Mouse (Mus musculus) liver, embryonic 12.5 days (tissue): ENCODE measurements at regions not wholly inside any gene's neighbourhood (a gene's known extent, or its start where the extent isn't known, plus 50 kb on each side); places are given as distances from the start of the nearest gene placed in this dataset.

ENCODE experiments used
- ATAC-seq: fragments of 200-750 bp; cut with Nextera tagmentation; 2 replicates; pipeline ENCODE4 v1.8.0; 2017; ENCODE audit warnings: moderate number of reproducible peaks, mild to moderate bottlenecking, moderate library complexity
- H3K27ac ChIP-seq: fragments of 300-500 bp; sonication (generic); 2 replicates; pipeline ENCODE4 v1.5.1; 2016; ENCODE audit warnings: mild to moderate bottlenecking
- H3K27me3 ChIP-seq: fragments of 300-500 bp; sonication (generic); replicated peaks from 2 replicates; pipeline ENCODE4 v1.6.1; 2016; ENCODE audit warnings: mild to moderate bottlenecking, moderate library complexity
- H3K36me3 ChIP-seq: fragments of 300-500 bp; sonication (generic); 2 replicates; pipeline ENCODE4 v1.6.1; 2016; ENCODE audit warnings: mild to moderate bottlenecking, moderate library complexity
- H3K4me1 ChIP-seq: fragments of 300-500 bp; sonication (generic); 2 replicates; pipeline ENCODE4 v1.6.1; 2016
- H3K4me2 ChIP-seq: fragments of 300-500 bp; sonication (generic); 2 replicates; pipeline ENCODE4 v1.6.1; 2016; ENCODE audit warnings: mild to moderate bottlenecking, moderate library complexity
- H3K4me3 ChIP-seq: fragments of 300-500 bp; sonication (generic); 2 replicates; pipeline ENCODE4 v1.5.1; 2016; ENCODE audit warnings: mild to moderate bottlenecking, moderate library complexity
- H3K9ac ChIP-seq: fragments of 300-500 bp; sonication (generic); 2 replicates; pipeline ENCODE4 v1.6.1; 2016; ENCODE audit warnings: mild to moderate bottlenecking, moderate library complexity
- H3K9me3 ChIP-seq: fragments of 300-500 bp; sonication (generic); replicated peaks from 2 replicates; pipeline ENCODE4 v1.6.1; 2016; ENCODE audit warnings: mild to moderate bottlenecking, moderate library complexity
- whole genome bisulfite sequencing: fragments of 180-500 bp; shearing (Covaris S2); methylation state at CpG from one replicate; pipeline ENCODE4 v1.1.7; 2016; ENCODE audit not compliant: insufficient replicate concordance; 5-methylcytosine and 5-hydroxymethylcytosine counted together

DNA sequence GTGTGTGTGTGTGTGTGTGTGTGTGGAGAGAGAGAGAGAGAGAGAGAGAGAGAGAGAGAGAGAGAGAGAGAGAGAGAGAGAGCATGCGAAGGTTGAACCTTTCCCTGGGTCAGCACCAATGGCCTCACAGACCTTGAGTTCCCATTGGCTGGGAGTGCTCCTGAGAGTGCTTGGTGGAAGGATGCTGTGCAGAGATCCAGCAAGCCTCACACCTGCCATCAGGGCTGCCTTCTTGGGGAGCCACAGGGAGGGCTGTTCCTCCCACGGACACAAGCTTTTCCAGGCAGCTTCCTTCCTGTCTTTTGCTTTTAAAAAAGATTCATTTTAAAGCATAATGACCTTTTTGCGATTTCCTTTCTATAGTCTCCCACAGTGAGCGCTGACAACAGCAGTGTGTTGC, 127.1 kb upstream of the Eef2kmt start:
- Histone ChIP-seq H3K27ac (no peak overlapping the region), H3K36me3 (no peaks in the 10 kb centered on the region), H3K4me1 (no peaks in the 10 kb centered on the region), H3K4me2 (no peak overlapping the region), H3K9me3 (no peaks in the 10 kb centered on the region), H3K27me3 (no peaks in the 10 kb centered on the region), H3K4me3 (no peak overlapping the region), H3K9ac (no peak overlapping the region)
- ATAC-seq, result no peak
- whole genome bisulfite sequencing, result 30% methylated on average over 4 of the region's 4 CpGs

DNA sequence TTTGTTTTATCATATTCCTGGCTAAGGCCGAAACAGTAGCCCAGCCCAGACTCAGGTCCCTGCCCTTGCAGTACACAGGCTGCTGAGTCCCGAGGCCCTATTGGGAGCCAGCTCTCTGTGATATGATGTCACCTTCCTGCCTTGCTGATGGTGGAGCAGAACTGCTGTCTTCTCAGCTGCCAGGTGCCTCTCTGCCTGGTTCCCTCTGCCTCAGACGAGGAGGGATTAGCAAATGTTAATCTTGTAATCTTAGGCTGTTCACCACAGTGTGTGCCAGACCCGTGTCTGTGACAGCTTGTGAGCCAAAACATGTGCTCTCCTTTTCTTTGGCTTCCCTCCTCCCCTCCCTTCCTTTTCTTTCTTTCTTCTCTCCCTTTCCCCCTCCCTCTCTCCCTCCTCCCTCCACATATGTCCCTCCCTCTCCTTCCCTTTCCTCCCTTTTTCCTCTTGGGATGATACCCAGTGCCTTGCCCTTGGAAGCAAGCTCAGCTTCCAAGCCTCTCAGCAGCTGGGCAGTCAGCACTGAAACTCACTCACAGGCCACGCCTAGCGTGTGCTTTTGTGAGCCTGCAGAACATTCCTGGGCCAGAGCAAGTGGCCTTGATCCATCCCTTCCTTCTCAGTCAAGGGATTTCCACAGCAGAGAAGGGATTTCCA, 126.6 kb upstream of the Eef2kmt start:
- Histone ChIP-seq H3K27ac (no peak overlapping the region), H3K4me3 (no peak overlapping the region), H3K36me3 (no peaks in the 10 kb centered on the region), H3K4me2 (no peak overlapping the region), H3K9ac (no peak overlapping the region), H3K9me3 (no peaks in the 10 kb centered on the region), H3K27me3 (0 out of 2 replicates have a peak, but pooled peaks cover 1% of the 10 kb centered on the region), H3K4me1 (no peaks in the 10 kb centered on the region)
- no peak for ATAC-seq
- WGBS, result 19% methylated on average over 6 of the region's 6 CpGs

DNA sequence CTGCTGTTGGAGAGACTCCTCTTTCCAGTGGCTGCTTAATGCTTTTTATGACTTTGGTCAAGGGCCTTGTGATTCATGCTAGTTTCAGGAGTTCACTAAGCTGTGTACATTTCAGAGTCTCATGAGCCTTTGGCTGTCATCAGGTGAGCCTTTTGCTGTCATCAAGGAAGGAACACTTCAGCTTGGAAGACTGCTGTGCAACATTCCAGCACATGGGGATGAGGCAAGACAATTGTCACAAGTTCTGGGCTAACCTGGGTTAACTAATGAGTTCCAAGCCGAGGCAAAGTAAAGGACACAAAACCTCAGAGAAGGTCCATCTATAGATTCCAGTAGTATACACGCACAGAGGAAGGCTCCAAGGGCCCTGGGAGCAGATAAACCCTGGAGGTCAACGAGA, 124.8 kb upstream of the Eef2kmt start:
- H3K9ac ChIP-seq, result no peak overlapping the region
- H3K4me3 ChIP-seq, result no peak overlapping the region
- 0 out of 2 replicates have a peak, but pooled peaks cover 3% of the 10 kb centered on the region for H3K27me3 ChIP-seq
- no peaks in the 10 kb centered on the region for H3K4me1 ChIP-seq
- no peak overlapping the region for H3K4me2 ChIP-seq
- no peaks in the 10 kb centered on the region for H3K9me3 ChIP-seq
- ATAC-seq, result no peak
- WGBS, result 39% methylated on average over 3 of the region's 3 CpGs
- H3K36me3 ChIP-seq, result no peaks in the 10 kb centered on the region
- no peak overlapping the region for H3K27ac ChIP-seq

DNA sequence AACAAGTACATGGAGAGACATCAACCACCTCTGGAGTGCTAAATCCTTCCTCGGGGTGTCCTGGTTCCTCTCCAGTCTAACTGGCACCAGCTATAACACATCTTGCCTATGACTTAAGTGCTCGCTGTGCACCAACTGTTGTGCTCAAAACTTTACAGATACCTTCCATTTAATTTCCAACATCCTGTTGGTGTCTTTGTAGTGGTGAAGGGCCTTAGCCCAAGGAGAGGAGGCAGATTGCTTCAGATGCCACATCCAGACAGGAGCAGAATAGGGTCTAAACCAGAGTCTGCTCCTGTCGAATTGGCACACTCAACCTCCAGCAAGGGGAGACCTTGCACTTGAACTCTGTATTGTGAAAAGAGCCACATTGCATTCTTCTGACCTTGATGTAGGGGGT, 121.2 kb upstream of the Eef2kmt start:
- H3K4me2 ChIP-seq, result no peak overlapping the region
- 62% methylated on average over 3 of the region's 3 CpGs for WGBS
- H3K9me3 ChIP-seq, result no peaks in the 10 kb centered on the region
- no peak overlapping the region for H3K9ac ChIP-seq
- H3K36me3 ChIP-seq, result no peaks in the 10 kb centered on the region
- ATAC-seq, result no peak
- no peak overlapping the region for H3K27ac ChIP-seq
- H3K27me3 ChIP-seq, result peaks cover 14% of the 10 kb centered on the region; the same call in 1 of the 2 replicates
- H3K4me1 ChIP-seq, result no peaks in the 10 kb centered on the region
- H3K4me3 ChIP-seq, result no peak overlapping the region

DNA sequence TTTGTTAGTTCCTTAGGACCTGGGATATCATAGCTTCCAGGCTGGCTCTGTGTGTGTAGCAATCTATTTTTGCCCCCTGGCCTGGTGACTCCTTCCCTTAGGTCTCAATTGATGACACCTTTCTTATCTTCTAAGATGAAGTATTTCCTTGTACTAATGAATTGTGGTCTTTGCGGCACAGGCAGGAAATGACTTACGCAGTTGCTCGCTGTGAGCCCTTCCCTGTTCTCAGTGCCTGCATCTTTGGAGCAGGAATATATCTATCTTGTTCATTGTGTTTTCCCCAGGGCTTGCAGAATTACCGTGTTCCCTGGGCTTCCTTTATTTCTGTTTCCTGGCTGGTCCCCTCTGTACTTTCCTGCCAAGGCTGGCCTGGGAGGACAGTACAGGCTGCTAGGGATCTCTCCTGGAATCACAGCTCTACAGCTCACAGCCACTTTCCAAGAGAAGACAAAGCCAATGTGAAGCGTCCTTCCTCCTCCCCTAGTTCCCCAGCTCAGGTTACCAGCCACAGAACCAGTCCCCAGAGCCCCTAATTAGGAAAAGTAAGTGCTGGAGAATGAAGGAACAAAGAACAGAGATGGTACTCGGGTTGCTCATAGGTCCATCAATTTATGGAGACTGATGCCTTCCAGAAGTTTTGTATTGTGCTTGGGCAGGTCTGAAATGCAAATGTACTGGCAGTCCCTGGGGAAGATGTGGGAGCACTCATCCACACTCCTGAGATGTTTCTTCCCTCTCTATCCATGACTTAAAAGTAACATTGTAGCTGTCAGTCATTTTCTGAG, 119.2 kb upstream of the Eef2kmt start:
- no peak overlapping the region for H3K27ac ChIP-seq
- H3K4me3 ChIP-seq, result no peak overlapping the region
- H3K36me3 ChIP-seq, result no peaks in the 10 kb centered on the region
- H3K4me2 ChIP-seq, result no peak overlapping the region
- WGBS, result 4% methylated on average over 6 of the region's 6 CpGs
- no peaks in the 10 kb centered on the region for H3K4me1 ChIP-seq
- no peaks in the 10 kb centered on the region for H3K9me3 ChIP-seq
- H3K27me3 ChIP-seq, result peaks cover 14% of the 10 kb centered on the region; the same call in 1 of the 2 replicates
- no peak for ATAC-seq
- no peak overlapping the region for H3K9ac ChIP-seq

DNA sequence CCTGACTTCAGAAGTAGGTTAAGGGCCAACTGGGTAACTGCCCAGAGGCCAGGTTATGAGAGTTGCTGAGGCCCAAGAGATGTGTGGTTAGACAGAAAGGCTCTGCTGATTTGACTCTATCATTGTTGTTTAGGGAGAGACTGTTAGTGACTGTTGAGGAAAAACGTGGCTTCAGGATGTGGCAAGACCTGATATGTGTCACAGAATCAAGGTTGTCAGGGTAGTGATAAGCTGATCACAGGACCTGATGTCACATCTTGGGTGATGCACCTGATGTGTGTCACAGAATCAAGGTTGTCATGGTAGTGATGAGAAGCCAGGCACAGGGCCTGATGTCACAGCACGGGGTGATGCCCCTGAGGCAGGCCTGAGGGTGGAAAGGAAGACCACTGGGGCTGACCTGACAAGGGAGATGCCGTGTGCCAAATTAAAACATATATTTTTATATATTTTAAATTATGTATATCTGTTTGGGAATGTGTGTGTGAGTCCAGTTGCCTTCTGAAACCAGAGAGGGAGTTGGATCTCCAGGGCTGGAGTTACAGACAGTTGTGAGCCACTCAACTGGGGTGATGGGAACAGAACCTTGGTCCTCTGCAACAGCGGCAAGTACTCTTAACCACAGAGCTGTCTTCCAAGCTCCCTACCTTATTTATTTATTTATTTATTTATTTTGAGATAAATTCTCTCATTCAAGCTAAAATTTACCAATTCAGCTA, 115.6 kb upstream of the Eef2kmt start:
- Histone ChIP-seq H3K9ac (no peak overlapping the region), H3K4me2 (no peak overlapping the region)
- WGBS, result 56% methylated on average over 4 of the region's 4 CpGs

DNA sequence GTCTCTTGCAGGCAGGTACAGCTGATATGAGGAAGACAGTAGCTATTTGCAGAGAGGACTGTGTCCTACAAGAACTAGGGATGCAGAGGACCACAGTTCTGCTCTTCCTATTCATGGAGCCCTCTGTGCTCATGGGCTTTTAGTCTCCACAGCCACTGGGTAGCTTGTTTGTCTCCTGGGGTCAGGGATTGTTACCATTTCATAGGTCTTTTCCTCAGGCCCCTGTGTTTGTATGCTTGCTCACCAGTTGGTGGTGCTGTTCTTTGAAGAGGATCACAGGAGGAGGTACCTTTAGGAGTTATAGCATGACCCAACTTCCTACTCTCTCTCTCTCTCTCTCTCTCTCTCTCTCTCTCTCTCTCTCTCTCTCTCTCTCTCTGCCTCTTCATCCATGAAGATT, 114.7 kb upstream of the Eef2kmt start:
- Histone ChIP-seq H3K27me3 (peaks cover 10% of the 10 kb centered on the region; the same call in 1 of the 2 replicates), H3K4me3 (no peak overlapping the region), H3K9ac (no peak overlapping the region), H3K9me3 (no peaks in the 10 kb centered on the region), H3K27ac (no peak overlapping the region), H3K4me2 (no peak overlapping the region), H3K36me3 (no peaks in the 10 kb centered on the region), H3K4me1 (no peaks in the 10 kb centered on the region)
- no peak for ATAC-seq

More for the DNA sequence above, 115.6 kb upstream of the Eef2kmt start:
- peaks cover 11% of the 10 kb centered on the region; the same call in 1 of the 2 replicates for H3K27me3 ChIP-seq
- H3K4me3 ChIP-seq, result no peak overlapping the region
- no peaks in the 10 kb centered on the region for H3K4me1 ChIP-seq
- H3K9me3 ChIP-seq, result no peaks in the 10 kb centered on the region
- no peak for ATAC-seq
- H3K27ac ChIP-seq, result no peak overlapping the region
- no peaks in the 10 kb centered on the region for H3K36me3 ChIP-seq

DNA sequence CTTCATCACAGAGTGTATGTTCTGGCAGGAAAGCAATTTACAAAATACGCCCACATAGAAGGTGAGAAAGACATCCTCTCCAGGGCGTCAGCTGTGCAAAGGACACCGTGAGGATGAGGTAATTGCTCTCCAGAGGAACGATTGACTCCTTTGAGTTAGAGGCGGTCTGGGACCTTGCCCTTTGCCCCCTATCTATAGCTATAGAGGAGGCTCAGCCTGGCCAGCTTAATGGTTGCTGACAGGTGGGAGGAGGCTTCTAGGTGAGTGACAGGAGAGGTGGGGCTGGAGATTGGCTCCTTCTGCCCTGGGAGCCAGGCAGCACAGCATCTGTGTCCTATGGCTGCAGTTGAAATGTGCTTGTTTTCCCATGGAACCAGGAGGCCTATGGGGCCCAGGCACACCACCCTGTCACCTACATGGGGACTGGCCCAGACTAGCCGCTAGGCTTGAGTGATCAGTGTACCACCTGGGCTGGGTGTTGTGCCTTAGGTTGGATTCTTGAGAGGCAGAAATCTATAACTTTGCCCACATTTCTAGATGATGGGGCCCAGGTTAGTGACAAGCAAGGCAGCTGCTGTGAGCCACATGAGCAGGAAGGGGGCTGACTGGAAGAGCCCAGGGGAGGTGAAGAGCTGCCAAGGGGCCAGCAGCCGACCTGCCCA, 113.2 kb upstream of the Eef2kmt start:
- Histone ChIP-seq H3K9ac (no peak overlapping the region), H3K27me3 (0 out of 2 replicates have a peak, but pooled peaks cover 3% of the 10 kb centered on the region), H3K36me3 (no peaks in the 10 kb centered on the region), H3K4me2 (no peak overlapping the region), H3K4me1 (no peaks in the 10 kb centered on the region), H3K9me3 (no peaks in the 10 kb centered on the region), H3K27ac (no peak overlapping the region), H3K4me3 (no peak overlapping the region)
- 52% methylated on average over 7 of the region's 7 CpGs for WGBS
- no peak for ATAC-seq

DNA sequence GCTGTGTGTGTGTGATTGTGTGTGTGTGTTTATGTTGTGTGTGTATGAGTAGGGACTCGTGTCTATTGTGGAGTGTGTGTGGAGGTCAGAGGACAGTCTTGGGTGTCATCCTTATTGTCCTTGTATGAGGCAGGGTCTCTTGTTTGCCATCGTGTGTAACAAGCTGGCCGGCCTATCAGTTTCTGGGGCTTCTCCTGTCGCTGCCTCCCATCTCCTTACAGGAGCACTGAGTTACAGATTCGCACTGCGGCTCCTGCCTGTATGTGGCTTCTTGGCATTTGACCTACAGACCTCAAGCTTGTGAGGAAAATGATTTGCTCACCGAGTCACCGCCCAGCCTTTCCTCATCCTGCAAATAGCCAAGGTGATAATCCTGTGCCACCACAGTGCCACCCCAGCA, 112.6 kb upstream of the Eef2kmt start:
- 0 out of 2 replicates have a peak, but pooled peaks cover 3% of the 10 kb centered on the region for H3K27me3 ChIP-seq
- no peaks in the 10 kb centered on the region for H3K4me1 ChIP-seq
- H3K4me2 ChIP-seq, result no peak overlapping the region
- no peak overlapping the region for H3K27ac ChIP-seq
- H3K36me3 ChIP-seq, result no peaks in the 10 kb centered on the region
- WGBS, result 75% methylated on average over 8 of the region's 8 CpGs
- no peak overlapping the region for H3K4me3 ChIP-seq
- H3K9ac ChIP-seq, result no peak overlapping the region
- ATAC-seq, result no peak
- H3K9me3 ChIP-seq, result no peaks in the 10 kb centered on the region

DNA sequence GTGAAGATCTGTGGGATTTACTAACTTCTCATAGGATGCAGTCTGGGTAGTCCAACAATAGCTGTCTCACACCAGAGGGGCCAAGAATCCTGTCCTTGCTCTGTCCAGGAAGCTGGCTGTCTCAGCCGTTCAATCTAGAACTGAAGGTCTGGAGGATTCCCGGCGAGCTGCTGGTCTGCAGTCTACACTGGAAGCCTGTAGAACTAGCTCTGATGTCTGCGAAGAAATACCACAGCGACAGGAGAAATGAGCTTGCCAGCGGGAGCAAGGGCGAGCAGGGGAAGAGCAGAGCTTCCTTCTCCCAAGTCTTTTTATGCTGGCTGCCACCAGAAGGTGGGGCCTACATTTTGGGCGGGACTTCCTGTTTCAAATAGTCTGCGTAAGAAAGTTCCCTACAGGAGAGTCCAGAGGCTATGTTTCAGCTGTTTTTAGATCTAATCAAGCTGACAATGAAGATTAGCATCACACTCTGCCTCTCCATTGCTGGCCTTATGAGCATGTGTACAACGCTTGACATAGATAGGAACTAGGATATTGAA, 111.9 kb upstream of the Eef2kmt start:
- Histone ChIP-seq H3K27ac (no peak overlapping the region), H3K36me3 (no peaks in the 10 kb centered on the region), H3K9me3 (no peaks in the 10 kb centered on the region), H3K9ac (no peak overlapping the region), H3K4me1 (no peaks in the 10 kb centered on the region), H3K27me3 (0 out of 2 replicates have a peak, but pooled peaks cover 3% of the 10 kb centered on the region), H3K4me2 (no peak overlapping the region), H3K4me3 (no peak overlapping the region)
- WGBS, result 48% methylated on average over 10 of the region's 10 CpGs
- no peak for ATAC-seq

DNA sequence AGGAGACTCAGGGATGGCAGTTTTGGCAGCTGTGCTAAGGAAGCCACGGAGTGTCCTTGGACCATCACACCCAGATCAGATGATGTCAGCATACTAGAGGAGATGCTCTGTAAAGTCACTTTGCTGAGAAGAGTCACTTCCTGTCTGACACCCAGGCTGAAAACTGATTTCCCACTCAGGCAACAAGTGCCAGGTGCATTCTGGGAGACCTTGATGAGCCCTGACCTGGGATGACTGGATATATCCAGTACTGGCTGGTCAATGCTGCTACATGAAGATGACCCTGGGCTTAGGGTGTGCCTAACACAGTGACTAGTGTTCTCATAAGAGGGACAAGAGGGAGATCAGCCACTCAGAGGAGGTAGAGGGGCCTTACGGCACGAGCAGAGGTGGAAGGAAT, 110.2 kb upstream of the Eef2kmt start:
- no peak overlapping the region for H3K9ac ChIP-seq
- no peaks in the 10 kb centered on the region for H3K27me3 ChIP-seq
- ATAC-seq, result no peak
- 59% methylated on average over 3 of the region's 3 CpGs for WGBS
- no peak overlapping the region for H3K4me3 ChIP-seq
- no peaks in the 10 kb centered on the region for H3K36me3 ChIP-seq
- H3K4me2 ChIP-seq, result no peak overlapping the region
- H3K4me1 ChIP-seq, result no peaks in the 10 kb centered on the region
- H3K27ac ChIP-seq, result no peak overlapping the region
- no peaks in the 10 kb centered on the region for H3K9me3 ChIP-seq
